Mouse (Mus musculus) induced T-regulatory cell, adult 2 months (primary cell): Measurements from ENCODE around the gene Sel1l.
A peak's percentile ranks its signal among the peaks of the same experiment; 100 is the strongest.

Experiments
- DNase-seq: peaks from one replicate; pipeline ENCODE4 v3.0.0-alpha.2; 2012; ENCODE audit warnings: low read depth

Sel1l gene

GRCm38 (mm10) chr12:91779004-91779365, 70.0 kb downstream of the Sel1l start:
- peak; percentile 88 for DNase-seq

GRCm38 (mm10) chr12:91778211-91779003, 70.5 kb downstream of the Sel1l start:
- peak; percentile 48 for DNase-seq

- no peak for DNase-seq
Observed at GRCm38 (mm10) chr12:91776342-91776741, 72.6 kb downstream of the Sel1l start.

- DNase-seq = peak; percentile 55
Observed at GRCm38 (mm10) chr12:91774811-91775284, 74.1 kb downstream of the Sel1l start.

- no peak for DNase-seq
Observed at GRCm38 (mm10) chr12:91768871-91769270, 80.1 kb downstream of the Sel1l start.

GRCm38 (mm10) chr12:91768176-91768575, 80.8 kb downstream of the Sel1l start:
- DNase-seq = no peak

GRCm38 (mm10) chr12:91766338-91767107, 82.4 kb downstream of the Sel1l start:
- DNase-seq = peak; percentile 79

- peak; percentile 84 for DNase-seq
Observed at GRCm38 (mm10) chr12:91765504-91765903, 83.5 kb downstream of the Sel1l start.

GRCm38 (mm10) chr12:91765054-91765453, 83.9 kb downstream of the Sel1l start:
- no peak for DNase-seq

- peak; percentile 20 for DNase-seq
Observed at GRCm38 (mm10) chr12:91764471-91764870, 84.5 kb downstream of the Sel1l start.

- DNase-seq = no peak
Observed at GRCm38 (mm10) chr12:91759836-91760235, 89.1 kb downstream of the Sel1l start.

GRCm38 (mm10) chr12:91757854-91758562, 90.9 kb downstream of the Sel1l start:
- DNase-seq = no peak

- DNase-seq = peak; percentile 18
Observed at GRCm38 (mm10) chr12:91756562-91757166, 92.3 kb downstream of the Sel1l start.
